Mouse (Mus musculus) kidney, postnatal 10 days (tissue): ENCODE results near the gene Vps13c.

Experiments used
- DNase-seq: peaks from one replicate; pipeline ENCODE4 v3.0.0; 2021; ENCODE audit warnings: mixed read lengths

The Vps13c gene

GRCm38 (mm10) chr9:68022311-68023043, 182.3 kb downstream of the Vps13c start:
- peak; percentile 53 for DNase-seq

GRCm38 (mm10) chr9:68028631-68029030, 188.4 kb downstream of the Vps13c start:
- DNase-seq: no peak

GRCm38 (mm10) chr9:68033771-68034170, 193.6 kb downstream of the Vps13c start:
- DNase-seq: no peak
